Mouse (Mus musculus) neural tube, embryonic 14.5 days (tissue): ENCODE data around the gene Arhgap30. TPM values are rescaled to one million over a fixed set of nuclear protein-coding genes. Genes with fewer than 3 reads are reported as not detected.

Source experiments
- ATAC-seq: fragments of 200-750 bp; cut with Nextera tagmentation; 2 replicates; pipeline ENCODE4 v1.8.0; 2017; ENCODE audit warnings: low read depth, mild to moderate bottlenecking, moderate TSS enrichment, moderate library complexity
- H3K27ac ChIP-seq: fragments of 300-500 bp; sonication (generic); 2 replicates; pipeline ENCODE4 v1.5.1; 2014; ENCODE audit warnings: low read depth, mild to moderate bottlenecking, control low read depth, low read length, moderate library complexity, mixed read lengths
- H3K27me3 ChIP-seq: fragments of 300-500 bp; sonication (generic); 2 replicates; pipeline ENCODE4 v1.6.1; 2014; ENCODE audit warnings: low read length; ENCODE audit not compliant: control insufficient read depth, insufficient read depth
- H3K36me3 ChIP-seq: fragments of 300-500 bp; sonication (generic); 2 replicates; pipeline ENCODE4 v1.6.1; 2014; ENCODE audit warnings: low read length, mixed read lengths; ENCODE audit not compliant: control insufficient read depth, insufficient read depth
- H3K4me1 ChIP-seq: fragments of 300-500 bp; sonication (generic); 2 replicates; pipeline ENCODE4 v1.6.1; 2014; ENCODE audit warnings: low read length; ENCODE audit not compliant: control insufficient read depth, insufficient read depth
- H3K4me2 ChIP-seq: fragments of 300-500 bp; sonication (generic); 2 replicates; pipeline ENCODE4 v1.6.1; 2014; ENCODE audit warnings: mild to moderate bottlenecking, low read depth, low read length, control low read depth
- H3K4me3 ChIP-seq: fragments of 300-500 bp; sonication (generic); 2 replicates; pipeline ENCODE4 v1.5.1; 2014; ENCODE audit warnings: low read depth, low read length, control low read depth, mixed read lengths
- H3K9ac ChIP-seq: fragments of 300-500 bp; sonication (generic); replicated peaks from 2 replicates; pipeline ENCODE4 v1.6.1; 2014; ENCODE audit warnings: low read depth, mild to moderate bottlenecking, control low read depth, low read length, mixed read lengths
- H3K9me3 ChIP-seq: fragments of 300-500 bp; sonication (generic); 2 replicates; pipeline ENCODE4 v1.6.1; 2016; ENCODE audit warnings: low read length; ENCODE audit not compliant: control insufficient read depth
- WGBS: fragments of 180-500 bp; shearing (Covaris S2); extraction: QIAGEN DNeasy Blood & Tissue Kit; methylation state at CpG from one replicate; pipeline ENCODE4 v1.1.7; 2014; 5-methylcytosine and 5-hydroxymethylcytosine counted together
- polyA plus RNA-seq: library from polyadenylated mRNA; unstranded; fragments of >200 nt; fragmentation: Nextera tagmentation; extraction: Ambion mirVana; gene quantifications from 2 replicates; pipeline ENCODE4 v1.2.1, GENCODE M21; 2014

Gene Arhgap30
- polyA plus RNA-seq, 1 experiment from 2014 or later: 0.25 TPM

DNA sequence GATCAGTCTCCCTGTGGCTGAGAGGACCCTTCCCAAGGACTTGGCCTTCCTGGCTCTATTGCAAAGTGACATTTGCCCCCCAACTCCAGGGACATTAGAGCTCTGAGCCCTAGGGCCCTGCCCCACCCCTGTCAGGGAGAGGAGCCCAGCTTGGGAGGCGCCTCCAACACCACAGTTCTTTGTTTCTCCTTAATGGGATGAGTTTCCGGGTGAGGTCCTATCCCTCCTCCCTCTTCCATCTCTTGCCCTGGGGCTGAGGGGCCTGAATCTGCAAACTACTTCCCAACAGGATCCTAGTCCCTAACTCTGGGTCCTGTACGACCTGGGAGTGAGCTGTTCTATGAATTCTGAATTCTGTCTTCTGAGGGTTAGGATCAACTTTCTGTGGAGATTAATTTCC, 15.9 kb upstream of the Arhgap30 start:
- no peaks in the 10 kb centered on the region for H3K36me3 ChIP-seq
- no peak overlapping the region for H3K4me2 ChIP-seq
- no peaks in the 10 kb centered on the region for H3K9me3 ChIP-seq
- no peak overlapping the region for H3K9ac ChIP-seq
- H3K27me3 ChIP-seq: no peaks in the 10 kb centered on the region
- H3K4me1 ChIP-seq: no peaks in the 10 kb centered on the region
- WGBS: 38% methylated on average over 3 of the region's 3 CpGs
- no peak overlapping the region for H3K4me3 ChIP-seq
- no peak for ATAC-seq
- H3K27ac ChIP-seq: no peak overlapping the region

DNA sequence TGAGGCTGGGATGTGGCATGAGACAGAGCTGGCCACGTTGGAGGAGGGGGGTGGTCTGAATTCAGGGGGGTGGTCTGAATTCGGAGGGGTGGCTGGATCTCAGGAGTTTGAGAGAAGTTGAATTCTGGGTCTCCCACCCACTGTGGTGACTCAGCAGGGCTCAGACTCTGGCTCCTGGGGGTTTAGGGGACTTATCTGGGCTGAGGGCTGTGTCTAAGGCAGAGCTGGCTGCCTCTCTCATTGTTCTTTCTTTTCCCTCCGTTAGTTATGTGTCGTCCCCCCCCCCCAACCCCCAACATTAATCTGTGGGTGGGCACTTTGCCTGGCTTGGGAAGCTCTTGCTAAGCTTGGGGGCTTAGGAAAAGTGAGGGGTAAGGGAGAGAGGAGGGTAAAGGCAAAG, 14.8 kb upstream of the Arhgap30 start:
- Histone ChIP-seq H3K4me3 (no peak overlapping the region), H3K4me1 (no peaks in the 10 kb centered on the region), H3K27ac (no peak overlapping the region), H3K9me3 (no peaks in the 10 kb centered on the region), H3K9ac (no peak overlapping the region), H3K27me3 (no peaks in the 10 kb centered on the region), H3K4me2 (no peak overlapping the region), H3K36me3 (no peaks in the 10 kb centered on the region)
- 4% methylated on average over 4 of the region's 4 CpGs for WGBS
- ATAC-seq: no peak

DNA sequence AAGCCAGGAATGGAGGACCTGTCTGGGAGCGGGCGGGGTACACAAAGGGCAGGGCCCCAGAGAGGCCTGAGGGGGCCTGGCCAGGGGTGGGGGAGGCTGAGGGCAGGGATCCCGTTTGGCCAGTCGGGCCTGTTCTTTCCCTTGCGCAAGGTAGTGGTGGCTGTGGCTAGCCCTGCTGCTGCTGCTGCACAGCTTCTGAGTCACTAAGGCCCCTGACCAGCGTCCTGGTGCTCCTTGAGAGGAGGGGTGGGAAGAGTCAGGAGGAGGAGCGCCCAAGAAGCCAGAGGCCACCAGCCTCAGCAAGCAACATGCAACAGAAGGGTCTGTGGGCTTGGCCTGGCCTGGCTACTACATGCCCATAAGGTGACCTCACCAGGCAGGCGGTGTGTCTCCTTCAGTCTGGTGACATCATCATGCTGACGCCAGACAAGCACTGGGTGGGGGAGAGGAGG, 13.1 kb upstream of the Arhgap30 start:
- no peaks in the 10 kb centered on the region for H3K36me3 ChIP-seq
- H3K9ac ChIP-seq: no peak overlapping the region
- no peak overlapping the region for H3K4me3 ChIP-seq
- 0 out of 2 replicates have a peak, but pooled peaks cover 2% of the 10 kb centered on the region for H3K4me1 ChIP-seq
- no peak for ATAC-seq
- H3K27me3 ChIP-seq: no peaks in the 10 kb centered on the region
- no peaks in the 10 kb centered on the region for H3K9me3 ChIP-seq
- no peak overlapping the region for H3K4me2 ChIP-seq
- WGBS: 54% methylated on average over 9 of the region's 9 CpGs
- no peak overlapping the region for H3K27ac ChIP-seq

DNA sequence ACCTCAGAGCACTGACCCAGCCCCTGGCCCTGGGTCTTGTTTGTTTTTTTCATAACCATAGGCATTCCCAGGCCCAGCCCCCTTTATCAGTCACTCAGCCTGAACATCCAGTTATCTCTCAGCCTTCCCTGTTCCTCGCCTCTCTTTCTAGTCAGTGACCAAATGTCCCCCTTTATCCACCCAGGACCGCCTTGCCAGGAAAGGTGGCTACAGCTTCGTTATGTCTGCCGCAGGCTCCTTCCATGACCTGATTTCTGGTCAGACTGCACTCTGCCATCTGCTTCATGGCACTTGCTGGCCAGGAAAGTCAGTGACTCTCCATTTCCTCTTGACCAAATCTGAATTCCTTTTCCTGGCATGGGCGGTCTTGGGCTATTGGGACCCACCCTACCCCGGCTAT, 10.5 kb upstream of the Arhgap30 start:
- Histone ChIP-seq H3K4me2 (no peak overlapping the region), H3K4me3 (no peak overlapping the region), H3K27ac (no peak overlapping the region), H3K9me3 (no peaks in the 10 kb centered on the region), H3K9ac (no peak overlapping the region), H3K36me3 (no peaks in the 10 kb centered on the region), H3K4me1 (0 out of 2 replicates have a peak, but pooled peaks cover 2% of the 10 kb centered on the region), H3K27me3 (no peaks in the 10 kb centered on the region)
- 89% methylated on average over 6 of the region's 6 CpGs for WGBS
- no peak for ATAC-seq

DNA sequence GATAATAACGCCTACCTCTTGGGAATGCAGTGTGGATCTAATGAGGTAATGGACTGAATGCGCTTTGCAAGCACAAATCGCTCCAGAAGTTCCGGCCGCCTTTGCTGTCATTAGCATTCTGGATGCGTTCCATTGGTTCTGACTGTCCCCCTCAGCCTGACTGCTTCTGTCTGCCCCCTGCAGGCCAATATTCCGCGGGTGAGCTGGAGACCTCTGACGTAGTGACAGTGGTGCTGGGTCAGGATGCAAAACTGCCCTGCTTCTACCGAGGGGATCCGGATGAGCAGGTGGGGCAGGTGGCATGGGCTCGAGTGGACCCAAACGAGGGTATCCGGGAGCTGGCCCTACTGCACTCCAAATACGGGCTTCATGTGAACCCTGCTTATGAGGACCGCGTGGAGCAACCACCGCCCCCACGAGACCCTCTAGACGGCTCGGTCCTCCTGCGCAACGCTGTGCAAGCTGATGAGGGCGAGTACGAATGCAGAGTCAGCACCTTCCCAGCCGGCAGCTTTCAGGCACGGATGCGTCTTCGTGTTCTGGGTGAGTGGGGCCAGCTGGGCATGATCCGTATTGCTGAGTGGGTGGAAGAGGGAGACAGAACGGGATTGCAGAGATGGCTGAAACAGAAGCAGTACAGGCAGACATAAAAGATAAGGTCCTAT, 8.7 kb upstream of the Arhgap30 start:
- Histone ChIP-seq H3K9me3 (no peaks in the 10 kb centered on the region), H3K9ac (0 out of 2 replicates have a peak overlapping the region, but pooled peaks have one; percentile 18), H3K4me1 (0 out of 2 replicates have a peak, but pooled peaks cover 2% of the 10 kb centered on the region), H3K36me3 (no peaks in the 10 kb centered on the region), H3K27me3 (no peaks in the 10 kb centered on the region), H3K27ac (peak overlapping the region; percentile 28; the same call in 1 of the 2 replicates), H3K4me2 (peak overlapping the region; percentile 50), H3K4me3 (peak overlapping the region; percentile 28)
- 3% methylated on average over 31 of the region's 31 CpGs for WGBS
- peak; percentile 84 for ATAC-seq

DNA sequence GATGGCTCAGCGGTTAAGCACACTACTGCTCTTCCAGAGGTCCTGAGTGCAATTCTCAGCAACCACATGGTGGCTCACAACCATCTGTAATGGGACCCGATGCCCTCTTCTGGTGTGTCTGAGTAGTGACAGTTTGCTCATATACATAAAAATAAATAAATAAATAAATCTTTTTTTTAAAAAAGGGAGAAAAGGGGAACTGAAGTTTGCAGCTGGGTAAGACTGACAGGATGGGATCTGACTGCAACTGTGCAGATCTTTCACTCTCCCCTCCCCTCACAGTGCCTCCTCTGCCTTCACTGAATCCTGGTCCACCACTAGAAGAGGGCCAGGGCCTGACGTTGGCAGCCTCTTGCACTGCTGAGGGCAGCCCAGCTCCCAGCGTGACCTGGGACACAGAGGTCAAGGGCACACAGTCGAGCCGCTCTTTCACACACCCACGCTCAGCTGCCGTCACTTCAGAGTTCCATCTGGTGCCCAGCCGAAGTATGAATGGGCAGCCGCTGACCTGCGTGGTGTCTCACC, 6.6 kb upstream of the Arhgap30 start:
- no peak for ATAC-seq
- Histone ChIP-seq H3K4me2 (no peak overlapping the region), H3K4me3 (no peak overlapping the region), H3K27me3 (no peaks in the 10 kb centered on the region), H3K36me3 (no peaks in the 10 kb centered on the region), H3K9ac (no peak overlapping the region), H3K27ac (no peak overlapping the region), H3K4me1 (0 out of 2 replicates have a peak, but pooled peaks cover 2% of the 10 kb centered on the region), H3K9me3 (no peaks in the 10 kb centered on the region)
- 83% methylated on average over 11 of the region's 11 CpGs for WGBS

DNA sequence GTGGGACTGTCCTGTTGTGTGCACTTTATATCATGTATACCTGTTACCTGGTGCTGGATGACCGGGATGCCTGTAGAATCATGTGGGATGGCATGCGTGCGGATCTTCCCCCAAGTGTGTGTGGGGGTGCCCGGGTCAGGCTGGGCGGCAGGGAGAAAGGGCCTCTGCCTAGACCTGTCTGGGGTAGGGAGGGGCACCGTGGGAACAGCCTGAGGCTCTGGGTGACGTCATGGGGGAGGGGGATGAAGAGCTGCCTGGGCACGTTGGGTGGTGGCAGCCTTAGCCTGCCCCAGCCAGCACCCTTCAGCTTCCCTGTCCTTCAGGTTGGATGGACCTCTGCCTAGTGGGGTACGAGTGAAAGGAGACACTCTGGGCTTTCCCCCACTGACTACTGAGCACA, 4.4 kb upstream of the Arhgap30 start:
- Histone ChIP-seq H3K36me3 (no peaks in the 10 kb centered on the region), H3K27ac (no peak overlapping the region), H3K4me1 (0 out of 2 replicates have a peak, but pooled peaks cover 2% of the 10 kb centered on the region), H3K27me3 (no peaks in the 10 kb centered on the region), H3K4me3 (no peak overlapping the region), H3K9ac (no peak overlapping the region), H3K9me3 (no peaks in the 10 kb centered on the region), H3K4me2 (no peak overlapping the region)
- 75% methylated on average over 9 of the region's 9 CpGs for WGBS
- no peak for ATAC-seq

DNA sequence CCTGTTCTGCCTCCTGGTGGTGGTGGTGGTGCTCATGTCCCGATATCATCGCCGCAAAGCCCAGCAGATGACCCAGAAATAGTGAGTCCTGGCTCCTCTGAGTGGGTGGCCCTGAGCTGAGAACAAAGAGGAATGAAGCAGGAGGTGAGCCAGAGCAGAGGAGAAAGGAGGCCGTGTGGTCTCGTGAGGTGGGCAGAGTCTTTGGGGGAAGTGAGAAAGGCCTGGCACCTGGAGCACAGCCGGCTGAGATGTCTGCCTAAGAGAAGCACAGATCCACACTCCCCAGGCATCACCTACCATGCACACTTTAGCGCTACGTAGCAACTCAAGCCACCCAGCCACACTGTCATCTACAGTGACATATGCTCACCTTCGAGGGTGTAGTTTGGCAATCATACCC, 3.6 kb upstream of the Arhgap30 start:
- no peak overlapping the region for H3K27ac ChIP-seq
- H3K9ac ChIP-seq: no peak overlapping the region
- no peak for ATAC-seq

DNA sequence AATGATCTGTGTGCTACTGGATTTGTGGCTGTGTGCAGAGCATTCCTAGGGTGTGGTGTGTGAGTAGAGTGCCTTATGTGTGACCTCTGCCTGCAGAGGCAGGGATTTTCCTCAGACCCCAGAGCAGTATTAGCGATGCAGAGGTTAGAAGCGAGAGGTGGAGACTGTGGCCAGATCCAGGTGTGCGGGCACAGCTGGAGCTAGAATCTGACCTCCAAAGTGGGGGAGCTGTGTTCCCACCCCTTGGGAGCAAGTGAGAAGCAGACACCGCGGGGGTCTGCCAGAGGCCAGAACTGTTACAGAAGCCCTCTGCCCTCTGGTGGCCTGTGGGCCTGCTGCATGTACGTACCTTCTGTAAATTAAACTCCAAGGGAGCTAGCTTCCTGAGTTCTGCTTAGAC, 1.7 kb upstream of the Arhgap30 start:
- no peak overlapping the region for H3K4me3 ChIP-seq
- ATAC-seq: no peak
- H3K9ac ChIP-seq: no peak overlapping the region
- H3K9me3 ChIP-seq: no peaks in the 10 kb centered on the region
- H3K27ac ChIP-seq: no peak overlapping the region
- H3K27me3 ChIP-seq: no peaks in the 10 kb centered on the region
- 19% methylated on average over 6 of the region's 6 CpGs for WGBS
- no peaks in the 10 kb centered on the region for H3K4me1 ChIP-seq
- no peaks in the 10 kb centered on the region for H3K36me3 ChIP-seq
- no peak overlapping the region for H3K4me2 ChIP-seq

More for the DNA sequence above, 3.6 kb upstream of the Arhgap30 start:
- no peaks in the 10 kb centered on the region for H3K36me3 ChIP-seq
- H3K9me3 ChIP-seq: no peaks in the 10 kb centered on the region
- 0 out of 2 replicates have a peak, but pooled peaks cover 2% of the 10 kb centered on the region for H3K4me1 ChIP-seq
- H3K4me2 ChIP-seq: no peak overlapping the region
- no peaks in the 10 kb centered on the region for H3K27me3 ChIP-seq
- no peak overlapping the region for H3K4me3 ChIP-seq
- WGBS: 70% methylated on average over 9 of the region's 9 CpGs
